Mouse (Mus musculus) liver, embryonic 16.5 days (tissue): ENCODE data around the gene Nrxn1. TPM values are rescaled to one million over a fixed set of nuclear protein-coding genes. Genes with fewer than 3 reads are reported as not detected.

Source experiments
- ATAC-seq: fragments of 200-750 bp; cut with Nextera tagmentation; 2 replicates; pipeline ENCODE4 v1.8.0; 2017; ENCODE audit warnings: low read depth, mild to moderate bottlenecking, moderate number of reproducible peaks, moderate library complexity
- H3K27ac ChIP-seq: fragments of 300-500 bp; sonication (generic); 2 replicates; pipeline ENCODE4 v1.5.1; 2014; ENCODE audit warnings: mild to moderate bottlenecking, low read length
- H3K27me3 ChIP-seq: fragments of 300-500 bp; sonication (generic); 2 replicates; pipeline ENCODE4 v1.6.1; 2014; ENCODE audit warnings: low read depth, low read length, mixed read lengths; ENCODE audit not compliant: control insufficient read depth, insufficient read depth
- H3K36me3 ChIP-seq: fragments of 300-500 bp; sonication (generic); 2 replicates; pipeline ENCODE4 v1.6.1; 2014; ENCODE audit warnings: mild to moderate bottlenecking; ENCODE audit not compliant: control insufficient read depth, insufficient read depth
- H3K4me1 ChIP-seq: fragments of 300-500 bp; sonication (generic); 2 replicates; pipeline ENCODE4 v1.6.1; 2014; ENCODE audit warnings: low read depth, low read length, mixed read lengths; ENCODE audit not compliant: control insufficient read depth
- H3K4me2 ChIP-seq: fragments of 300-500 bp; sonication (generic); 2 replicates; pipeline ENCODE4 v1.6.1; 2014; ENCODE audit warnings: low read depth, low read length, mixed read lengths
- H3K4me3 ChIP-seq: fragments of 300-500 bp; sonication (generic); 2 replicates; pipeline ENCODE4 v1.5.1; 2014; ENCODE audit warnings: low read depth, mild to moderate bottlenecking, low read length
- H3K9ac ChIP-seq: fragments of 300-500 bp; sonication (generic); 2 replicates; pipeline ENCODE4 v1.6.1; 2014; ENCODE audit warnings: low read depth, low read length
- H3K9me3 ChIP-seq: fragments of 300-500 bp; sonication (generic); replicated peaks from 2 replicates; pipeline ENCODE4 v1.6.1; 2016; ENCODE audit warnings: low read length; ENCODE audit not compliant: control insufficient read depth
- WGBS: fragments of 180-500 bp; shearing (Covaris S2); extraction: QIAGEN DNeasy Blood & Tissue Kit; methylation state at CpG from one replicate; pipeline ENCODE4 v1.1.7; 2014; ENCODE audit not compliant: insufficient replicate concordance; 5-methylcytosine and 5-hydroxymethylcytosine counted together
- polyA plus RNA-seq: library from polyadenylated mRNA; unstranded; fragments of >200 nt; fragmentation: Nextera tagmentation; extraction: Ambion mirVana; gene quantifications from 2 replicates; pipeline ENCODE4 v1.2.1, GENCODE M21; 2015

The Nrxn1 gene
- polyA plus RNA-seq, 1 experiment from 2014 or later: 0.22 TPM

GRCm38 (mm10) chr17:90912341-90912740 is 180.5 kb downstream of the Nrxn1 start:
- no peaks in the 10 kb centered on the region for H3K4me1 ChIP-seq
- H3K4me2 ChIP-seq: no peak overlapping the region
- no peak for ATAC-seq
- no peaks in the 10 kb centered on the region; the same call in 1 of the 2 replicates for H3K9me3 ChIP-seq
- no peak overlapping the region for H3K4me3 ChIP-seq
- H3K27me3 ChIP-seq: no peaks in the 10 kb centered on the region
- no peaks in the 10 kb centered on the region for H3K36me3 ChIP-seq
- H3K27ac ChIP-seq: no peak overlapping the region
- no peak overlapping the region for H3K9ac ChIP-seq

GRCm38 (mm10) chr17:90906118-90907093 is 186.5 kb downstream of the Nrxn1 start:
- Histone ChIP-seq H3K27ac (no peak overlapping the region), H3K4me3 (no peak overlapping the region), H3K9me3 (no peaks in the 10 kb centered on the region; the same call in 1 of the 2 replicates), H3K9ac (no peak overlapping the region), H3K4me2 (no peak overlapping the region), H3K4me1 (no peaks in the 10 kb centered on the region), H3K36me3 (no peaks in the 10 kb centered on the region), H3K27me3 (no peaks in the 10 kb centered on the region)
- no peak for ATAC-seq
- 69% methylated on average over 6 of the region's 6 CpGs for WGBS

GRCm38 (mm10) chr17:90905143-90905542 is 187.7 kb downstream of the Nrxn1 start:
- ATAC-seq: no peak
- Histone ChIP-seq H3K4me2 (no peak overlapping the region), H3K9ac (no peak overlapping the region), H3K36me3 (no peaks in the 10 kb centered on the region), H3K9me3 (no peaks in the 10 kb centered on the region; the same call in 1 of the 2 replicates), H3K4me1 (no peaks in the 10 kb centered on the region), H3K27ac (no peak overlapping the region), H3K4me3 (no peak overlapping the region), H3K27me3 (no peaks in the 10 kb centered on the region)
- WGBS: 62% methylated on average over 5 of the region's 5 CpGs

GRCm38 (mm10) chr17:90892327-90893259 is 200.3 kb downstream of the Nrxn1 start:
- Histone ChIP-seq H3K27ac (no peak overlapping the region), H3K27me3 (no peaks in the 10 kb centered on the region), H3K36me3 (no peaks in the 10 kb centered on the region), H3K9ac (no peak overlapping the region), H3K4me1 (no peaks in the 10 kb centered on the region), H3K4me2 (no peak overlapping the region), H3K9me3 (no peaks in the 10 kb centered on the region), H3K4me3 (no peak overlapping the region)
- no peak for ATAC-seq
- WGBS: 52% methylated on average over 4 of the region's 4 CpGs

- Histone ChIP-seq H3K9ac (no peak overlapping the region), H3K27me3 (no peaks in the 10 kb centered on the region), H3K27ac (no peak overlapping the region), H3K36me3 (no peaks in the 10 kb centered on the region), H3K4me1 (no peaks in the 10 kb centered on the region), H3K4me3 (no peak overlapping the region), H3K9me3 (no peaks in the 10 kb centered on the region), H3K4me2 (no peak overlapping the region)
- WGBS: 47% methylated on average over 1 of the region's 1 CpGs
- no peak for ATAC-seq
Measured at GRCm38 (mm10) chr17:90891711-90892110, 201.2 kb downstream of the Nrxn1 start.

- H3K4me1 ChIP-seq: no peaks in the 10 kb centered on the region
- H3K36me3 ChIP-seq: no peaks in the 10 kb centered on the region
- no peak for ATAC-seq
- no peak overlapping the region for H3K27ac ChIP-seq
- H3K4me2 ChIP-seq: no peak overlapping the region
- no peak overlapping the region for H3K4me3 ChIP-seq
- no peaks in the 10 kb centered on the region for H3K27me3 ChIP-seq
- no peak overlapping the region for H3K9ac ChIP-seq
- no peaks in the 10 kb centered on the region for H3K9me3 ChIP-seq
- 34% methylated on average over 2 of the region's 2 CpGs for WGBS
Measured at GRCm38 (mm10) chr17:90857225-90857624, 235.6 kb downstream of the Nrxn1 start.

GRCm38 (mm10) chr17:90843876-90844275 is 249.0 kb downstream of the Nrxn1 start:
- Histone ChIP-seq H3K27ac (no peak overlapping the region), H3K36me3 (no peaks in the 10 kb centered on the region), H3K9me3 (no peaks in the 10 kb centered on the region), H3K27me3 (no peaks in the 10 kb centered on the region), H3K4me1 (no peaks in the 10 kb centered on the region), H3K4me2 (no peak overlapping the region), H3K4me3 (no peak overlapping the region), H3K9ac (no peak overlapping the region)
- no peak for ATAC-seq
- WGBS: 39% methylated on average over 1 of the region's 1 CpGs

GRCm38 (mm10) chr17:90843072-90843611 is 249.7 kb downstream of the Nrxn1 start:
- Histone ChIP-seq H3K27ac (no peak overlapping the region), H3K27me3 (no peaks in the 10 kb centered on the region), H3K9me3 (no peaks in the 10 kb centered on the region), H3K4me2 (no peak overlapping the region), H3K36me3 (no peaks in the 10 kb centered on the region), H3K9ac (no peak overlapping the region), H3K4me1 (no peaks in the 10 kb centered on the region), H3K4me3 (no peak overlapping the region)
- ATAC-seq: no peak
